ENCODE assay signal across 13 mouse cellular contexts in the genomic region with DNA sequence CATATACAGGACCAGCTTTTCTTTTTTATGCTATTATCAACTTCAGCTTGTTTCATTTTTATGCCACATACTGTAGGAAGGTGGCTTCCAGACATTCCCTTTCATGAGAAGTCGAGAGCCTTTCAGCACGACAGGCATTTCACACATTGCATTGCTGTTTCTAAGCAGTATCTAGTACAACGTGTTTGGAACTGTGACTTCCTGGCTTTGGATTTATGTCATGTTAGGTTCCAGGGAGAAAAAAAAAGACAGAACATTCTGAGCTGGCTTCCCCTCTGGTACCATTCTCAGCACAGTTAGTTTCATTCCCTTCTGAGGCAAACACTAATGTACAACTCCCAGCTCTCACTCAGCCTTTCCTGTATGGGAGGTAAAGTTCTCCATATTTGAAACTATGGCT.
DNase-seq lines count a peak whose midpoint lies in the region; TF ChIP-seq lines count a peak whose summit lies in the region.
"Had no signal": no experiment of that assay in that cellular context is flagged by ENCODE, and none has a peak within 500 bp of the region (broad histone marks: within the 10 kb centered on the region; RNA-seq: fewer than 3 reads in every experiment).

No protein-coding gene starts in this region.

- TF ChIP-seq CTCF in layer of hippocampus, adult 2 months (conservative IDR thresholded peaks at IDR 0.05) = no peak

- WGBS in embryonic facial prominence, embryonic 10.5 days = 85% methylated on average over 3 of the region's 3 CpGs

- H3K4me1 ChIP-seq in embryonic facial prominence, embryonic 10.5 days = no peaks in the 10 kb centered on the region
- H3K4me1 ChIP-seq: midbrain, embryonic 12.5 days had no signal

- no peaks in the 10 kb centered on the region for H3K36me3 ChIP-seq in embryonic facial prominence, embryonic 10.5 days (replicated peaks)
- H3K36me3 ChIP-seq: midbrain, embryonic 12.5 days had no signal

- H3K27ac ChIP-seq in layer of hippocampus, adult 2 months = peak overlapping the region; percentile 83
- no peak overlapping the region for H3K27ac ChIP-seq in embryonic facial prominence, embryonic 10.5 days (replicated peaks)
- H3K27ac ChIP-seq: midbrain, embryonic 12.5 days had no signal

- H3K4me3 ChIP-seq in layer of hippocampus, adult 2 months = no peak overlapping the region
- no peak overlapping the region for H3K4me3 ChIP-seq in embryonic facial prominence, embryonic 10.5 days
- H3K4me3 ChIP-seq: erythroblast, embryonic 14.5 days; midbrain, embryonic 12.5 days had no signal

- DNase-seq in frontal cortex, adult 2 months (ENCODE audit: extremely low spot score in 1 of 2, low spot score in 1 of 2) = peak; percentile 44 to 45
- no peak for DNase-seq in frontal cortex, postnatal 25 days (ENCODE audit: low spot score in 2 of 2)
- DNase-seq in layer of hippocampus, adult 2 months (ENCODE audit: low spot score in 2 of 2) = peak; percentile 33 to 47
- no peak for DNase-seq in layer of hippocampus, postnatal 36 days
- DNase-seq in brain, adult 2 months (ENCODE audit: low read depth, low spot score) = peak; percentile 69
- peak; percentile 13 for DNase-seq in layer of hippocampus, adult 9-10 months (ENCODE audit: low spot score)
- DNase-seq in embryonic facial prominence, embryonic 10.5 days (ENCODE audit: low spot score) = no peak
- no peak for DNase-seq in ovary, postnatal 14 days (ENCODE audit: low spot score)
- DNase-seq: adrenal gland, adult 8-10 months; cerebellum, adult 9-11 months; embryo, embryonic 11 days had no signal

- H3K9me3 ChIP-seq in embryonic facial prominence, embryonic 10.5 days = no peaks in the 10 kb centered on the region
- H3K9me3 ChIP-seq: midbrain, embryonic 12.5 days had no signal

- no peaks in the 10 kb centered on the region for H3K27me3 ChIP-seq in embryonic facial prominence, embryonic 10.5 days (replicated peaks; ENCODE audit: low read depth, poor library complexity, severe bottlenecking)
- H3K27me3 ChIP-seq: midbrain, embryonic 12.5 days had no signal

Comparison
In these comparisons a context has a peak if more than half of its experiments do, and no peak if none do; other contexts are left out.
1. DNase-seq: peak in frontal cortex, adult 2 months (2 of 2), layer of hippocampus, adult 2 months (2 of 2), brain, adult 2 months (single experiment) and layer of hippocampus, adult 9-10 months (single experiment); none in frontal cortex, postnatal 25 days (0 of 2), layer of hippocampus, postnatal 36 days (0 of 2), embryonic facial prominence, embryonic 10.5 days (single experiment) and ovary, postnatal 14 days (single experiment).